Mouse (Mus musculus) NIH3T3 (cell line): ENCODE results near the gene Cdkn2aipnl.

ENCODE experiments used
- DNase-seq: peaks from one replicate; pipeline ENCODE4 v3.0.0-alpha.2; 2012; ENCODE audit warnings: low read depth

Cdkn2aipnl gene

GRCm38 (mm10) chr11:52005586-52005985, 38.1 kb downstream of the Cdkn2aipnl start:
- DNase-seq: no peak

GRCm38 (mm10) chr11:52011011-52011410, 43.5 kb downstream of the Cdkn2aipnl start:
- no peak for DNase-seq

- no peak for DNase-seq
Measured at GRCm38 (mm10) chr11:52011541-52011940, 44.1 kb downstream of the Cdkn2aipnl start.

- DNase-seq: no peak
Measured at GRCm38 (mm10) chr11:52018217-52018616, 50.8 kb downstream of the Cdkn2aipnl start.
